Mouse (Mus musculus): ENCODE measurements around the gene Asap2.

DNA sequence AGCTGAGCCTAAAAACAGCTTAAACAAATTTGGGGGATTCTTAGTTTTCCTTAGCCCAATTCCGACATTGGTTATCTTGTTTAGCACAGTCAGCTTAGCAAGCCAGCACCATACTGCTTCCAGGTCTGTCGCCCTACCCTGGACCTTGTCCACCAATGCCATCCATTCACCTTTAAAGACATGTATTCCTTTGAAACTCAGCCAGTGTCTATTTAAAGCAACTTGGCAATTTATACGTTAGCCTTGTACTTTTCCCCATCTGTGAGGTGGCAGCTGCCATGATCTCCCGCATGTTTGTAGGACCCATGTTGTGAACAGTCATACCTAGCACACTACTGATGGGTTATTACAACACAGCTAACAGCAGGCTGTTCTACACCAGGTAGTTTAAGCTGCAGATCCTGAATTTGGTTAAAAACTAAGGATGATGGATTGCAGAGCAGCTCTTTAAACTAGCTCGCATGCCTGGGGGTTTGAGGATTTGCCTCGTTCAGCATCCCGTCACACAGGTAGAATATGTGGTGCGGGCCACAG lies 277.9 kb downstream of the Asap2 start:
- TF ChIP-seq POLR2A (IDR thresholded peaks at IDR 0.05; ENCODE audit: extremely low read depth, insufficient read depth, low read length) (no peak), CTCF (IDR thresholded peaks at IDR 0.05; ENCODE audit: low read depth, low read length) (no peak)
